Mouse (Mus musculus) urinary bladder, postnatal 14 days (tissue): ENCODE measurements around the gene Fabp2.

Experiments
- DNase-seq: peaks from one replicate; pipeline ENCODE4 v3.0.0; 2021; ENCODE audit warnings: low spot score

Gene Fabp2

GRCm38 (mm10) chr3:122894772-122895171, at the start of gene Fabp2:
Fabp2 (plus strand) TSS chr3:122895072.
- DNase-seq = no peak

- no peak for DNase-seq
Observed at GRCm38 (mm10) chr3:122848410-122849034, 46.4 kb upstream of the Fabp2 start.

- no peak for DNase-seq
Observed at GRCm38 (mm10) chr3:122855149-122855548, 39.7 kb upstream of the Fabp2 start.

GRCm38 (mm10) chr3:122859829-122860228, 35.0 kb upstream of the Fabp2 start:
- DNase-seq = no peak

- DNase-seq = no peak
Observed at GRCm38 (mm10) chr3:122860573-122861498, 34.0 kb upstream of the Fabp2 start.

GRCm38 (mm10) chr3:122865092-122865491, 29.8 kb upstream of the Fabp2 start:
- no peak for DNase-seq

- no peak for DNase-seq
Observed at GRCm38 (mm10) chr3:122868270-122868669, 26.6 kb upstream of the Fabp2 start.

- DNase-seq = no peak
Observed at GRCm38 (mm10) chr3:122871596-122871995, 23.3 kb upstream of the Fabp2 start.

GRCm38 (mm10) chr3:122876870-122877269, 18.0 kb upstream of the Fabp2 start:
- DNase-seq = no peak

- DNase-seq = no peak
Observed at GRCm38 (mm10) chr3:122877543-122877942, 17.3 kb upstream of the Fabp2 start.

- DNase-seq = no peak
Observed at GRCm38 (mm10) chr3:122878705-122879315, 16.1 kb upstream of the Fabp2 start.

- DNase-seq = no peak
Observed at GRCm38 (mm10) chr3:122887505-122888301, 7.2 kb upstream of the Fabp2 start.

- DNase-seq = peak; percentile 55
Observed at GRCm38 (mm10) chr3:122888371-122888819, 6.5 kb upstream of the Fabp2 start.

- no peak for DNase-seq
Observed at GRCm38 (mm10) chr3:122895189-122895731, 388 bp downstream of the Fabp2 start.

- DNase-seq = no peak
Observed at GRCm38 (mm10) chr3:122898254-122898653, 3.4 kb downstream of the Fabp2 start.

- peak; percentile 54 for DNase-seq
Observed at GRCm38 (mm10) chr3:122903746-122904433, 9.0 kb downstream of the Fabp2 start.

GRCm38 (mm10) chr3:122907841-122908240, 13.0 kb downstream of the Fabp2 start:
- no peak for DNase-seq

GRCm38 (mm10) chr3:122915493-122915892, 20.6 kb downstream of the Fabp2 start:
- no peak for DNase-seq

- DNase-seq = no peak
Observed at GRCm38 (mm10) chr3:122916191-122916680, 21.4 kb downstream of the Fabp2 start.

- no peak for DNase-seq
Observed at GRCm38 (mm10) chr3:122918672-122919071, 23.8 kb downstream of the Fabp2 start.

GRCm38 (mm10) chr3:122919260-122919659, 24.4 kb downstream of the Fabp2 start, which contains the start of gene Gm10959:
Gm10959 (minus strand) TSS chr3:122919360.
- DNase-seq = no peak
